In genomic region chr2:120622920-120623319, GRCm38 (mm10) we compare ENCODE assay signal across 22 mouse cellular contexts.
"Had no signal": no experiment of that assay in that cellular context is flagged by ENCODE, and none has a peak within 500 bp of the region (broad histone marks: within the 10 kb centered on the region; RNA-seq: fewer than 3 reads in every experiment).

No protein-coding gene starts in this region.

- H3K9me3 ChIP-seq: liver, embryonic 13.5 days; liver, embryonic 15.5 days; lung, embryonic 15.5 days; megakaryocyte, embryonic 14.5 days; midbrain, embryonic 13.5 days; midbrain, embryonic 15.5 days; neural tube, embryonic 13.5 days; neural tube, embryonic 15.5 days had no signal

- H3K27ac ChIP-seq: liver, embryonic 13.5 days; liver, embryonic 15.5 days; lung, embryonic 15.5 days; macrophage; midbrain, embryonic 13.5 days; midbrain, embryonic 15.5 days; neural tube, embryonic 13.5 days; neural tube, embryonic 15.5 days had no signal

- H3K9ac ChIP-seq: liver, embryonic 13.5 days; liver, embryonic 15.5 days; liver, postnatal 0 days; lung, embryonic 15.5 days; midbrain, embryonic 13.5 days; midbrain, embryonic 15.5 days; neural tube, embryonic 13.5 days; neural tube, embryonic 15.5 days had no signal

- H3K27me3 ChIP-seq: liver, embryonic 13.5 days; liver, embryonic 15.5 days; lung, embryonic 15.5 days; megakaryocyte, embryonic 14.5 days; midbrain, embryonic 13.5 days; midbrain, embryonic 15.5 days; neural tube, embryonic 13.5 days; neural tube, embryonic 15.5 days had no signal

- H3K4me2 ChIP-seq: liver, embryonic 13.5 days; liver, embryonic 15.5 days; lung, embryonic 15.5 days; midbrain, embryonic 11.5 days; midbrain, embryonic 13.5 days; midbrain, embryonic 15.5 days; neural tube, embryonic 13.5 days; neural tube, embryonic 15.5 days had no signal

- ATAC-seq: liver, postnatal 0 days; lung, postnatal 0 days; midbrain, embryonic 13.5 days; midbrain, embryonic 15.5 days had no signal

- DNase-seq: liver, embryonic 13.5 days; liver, postnatal 0 days; lung, adult 2 months; retina, postnatal 1 day; right cerebral cortex, adult 18-20 months; right cerebral cortex, postnatal 25 days; right cerebral cortex, postnatal 4 days; spleen, adult 18-20 months; thymus, adult 18-20 months; thymus, postnatal 14 days; thymus, postnatal 36 days had no signal

- H3K4me1 ChIP-seq: liver, embryonic 13.5 days; lung, embryonic 15.5 days; midbrain, embryonic 13.5 days; midbrain, embryonic 15.5 days; neural tube, embryonic 13.5 days; neural tube, embryonic 15.5 days had no signal

- H3K4me3 ChIP-seq: liver, embryonic 13.5 days; liver, embryonic 15.5 days; lung, embryonic 15.5 days; megakaryocyte, embryonic 14.5 days; midbrain, embryonic 13.5 days; midbrain, embryonic 15.5 days; myocyte; neural tube, embryonic 13.5 days; neural tube, embryonic 15.5 days had no signal
